Mouse (Mus musculus) intestine, postnatal 0 days (tissue): ENCODE results near the gene Tmem260. TPM values are rescaled to one million over a fixed set of nuclear protein-coding genes. Genes with fewer than 3 reads are reported as not detected.

Source experiments
- ATAC-seq: fragments of 200-750 bp; cut with Nextera tagmentation; 2 replicates; pipeline ENCODE4 v1.8.0; 2017; ENCODE audit warnings: mild to moderate bottlenecking, moderate TSS enrichment, moderate library complexity
- H3K27ac ChIP-seq: fragments of 300-500 bp; sonication (generic); 2 replicates; pipeline ENCODE4 v1.5.1; 2014; ENCODE audit warnings: mild to moderate bottlenecking, low read depth, low read length, moderate library complexity
- H3K27me3 ChIP-seq: fragments of 300-500 bp; sonication (generic); replicated peaks from 2 replicates; pipeline ENCODE4 v1.6.1; 2014; ENCODE audit warnings: low read length, mixed read lengths; ENCODE audit not compliant: control insufficient read depth, insufficient read depth
- H3K36me3 ChIP-seq: fragments of 300-500 bp; sonication (generic); 2 replicates; pipeline ENCODE4 v1.6.1; 2014; ENCODE audit warnings: mild to moderate bottlenecking, moderate library complexity; ENCODE audit not compliant: control insufficient read depth, insufficient read depth
- H3K4me1 ChIP-seq: fragments of 300-500 bp; sonication (generic); replicated peaks from 2 replicates; pipeline ENCODE4 v1.6.1; 2014; ENCODE audit warnings: antibody characterized with exemption, low read length, mixed read lengths; ENCODE audit not compliant: control insufficient read depth, insufficient read depth
- H3K4me2 ChIP-seq: fragments of 300-500 bp; sonication (generic); replicated peaks from 2 replicates; pipeline ENCODE4 v1.6.1; 2014; ENCODE audit warnings: low read depth, mild to moderate bottlenecking, moderate library complexity
- H3K4me3 ChIP-seq: fragments of 300-500 bp; sonication (generic); 2 replicates; pipeline ENCODE4 v1.5.1; 2014; ENCODE audit warnings: low read depth, low read length
- H3K9ac ChIP-seq: fragments of 300-500 bp; sonication (generic); 2 replicates; pipeline ENCODE4 v1.6.1; 2014; ENCODE audit warnings: mild to moderate bottlenecking, low read depth, low read length
- H3K9me3 ChIP-seq: fragments of 300-500 bp; sonication (generic); 2 replicates; pipeline ENCODE4 v1.6.1; 2016; ENCODE audit warnings: mixed run types; ENCODE audit not compliant: control insufficient read depth
- CTCF ChIP-seq: sonication (generic); IDR thresholded peaks from 2 replicates; pipeline ENCODE4 v1.5.1; 2016; ENCODE audit warnings: low read depth, mild to moderate bottlenecking, control low read depth, antibody characterized with exemption, moderate library complexity
- WGBS: fragments of 180-500 bp; shearing (Covaris S2); extraction: QIAGEN DNeasy Blood & Tissue Kit; methylation state at CpG from one replicate; pipeline ENCODE4 v1.1.7; 2014; 5-methylcytosine and 5-hydroxymethylcytosine counted together
- polyA plus RNA-seq: library from polyadenylated mRNA; unstranded; fragments of >200 nt; fragmentation: Nextera tagmentation; extraction: Ambion mirVana; gene quantifications from 2 replicates; pipeline ENCODE4 v1.2.1, GENCODE M21; 2015

The Tmem260 gene
- polyA plus RNA-seq, 1 experiment from 2014 or later = 6.2 TPM

DNA sequence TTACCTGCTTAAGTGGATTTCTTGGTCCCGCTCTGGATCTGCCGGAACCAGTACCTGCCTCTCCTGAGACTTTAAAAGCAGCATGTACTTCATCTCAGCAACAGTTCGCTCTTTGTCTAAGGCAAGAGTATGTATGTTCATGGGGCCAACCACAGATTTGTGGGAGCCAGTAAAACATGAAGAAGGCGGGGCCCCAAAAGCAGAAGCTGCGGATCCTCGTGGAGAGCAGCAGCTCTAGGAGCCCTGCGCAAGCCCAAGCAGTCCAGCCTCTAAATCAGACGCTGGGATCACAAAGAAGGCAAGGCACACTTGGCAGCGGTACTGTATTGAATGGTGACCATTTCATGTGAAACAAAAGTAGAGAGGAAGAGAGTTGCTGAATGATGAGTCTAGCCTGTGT, 107.8 kb downstream of the Tmem260 start:
- no peak for ATAC-seq
- Histone ChIP-seq H3K4me3 (no peak overlapping the region), H3K4me1 (no peaks in the 10 kb centered on the region), H3K9me3 (no peaks in the 10 kb centered on the region), H3K4me2 (no peak overlapping the region), H3K27ac (no peak overlapping the region), H3K27me3 (no peaks in the 10 kb centered on the region), H3K36me3 (no peaks in the 10 kb centered on the region), H3K9ac (no peak overlapping the region)
- 83% methylated on average over 9 of the region's 9 CpGs for WGBS
- no peak for TF ChIP-seq CTCF

DNA sequence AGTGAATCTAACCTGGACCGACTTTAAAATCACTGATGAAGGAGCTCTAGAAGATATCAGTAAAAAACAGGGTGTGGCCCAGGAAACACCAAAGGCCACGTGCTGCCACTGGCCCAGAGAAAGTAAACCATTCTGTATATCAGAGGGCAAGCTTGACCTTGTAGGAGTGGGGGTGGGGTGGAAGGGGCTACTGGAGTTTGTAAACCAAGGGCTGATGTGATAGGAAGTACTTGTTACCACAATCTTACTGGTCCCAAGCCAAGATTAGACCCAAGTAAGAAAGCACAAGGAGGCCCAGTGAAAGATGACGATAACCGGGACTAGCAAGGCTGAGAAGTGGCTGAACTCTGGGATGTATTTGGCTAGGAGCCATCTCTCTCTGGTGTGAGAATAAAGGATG, 113.1 kb downstream of the Tmem260 start:
- no peak for TF ChIP-seq CTCF
- Histone ChIP-seq H3K27me3 (no peaks in the 10 kb centered on the region), H3K4me1 (no peaks in the 10 kb centered on the region), H3K4me3 (no peak overlapping the region), H3K4me2 (no peak overlapping the region), H3K9me3 (no peaks in the 10 kb centered on the region), H3K9ac (no peak overlapping the region), H3K36me3 (no peaks in the 10 kb centered on the region), H3K27ac (no peak overlapping the region)
- no peak for ATAC-seq
- WGBS = 53% methylated on average over 4 of the region's 4 CpGs

DNA sequence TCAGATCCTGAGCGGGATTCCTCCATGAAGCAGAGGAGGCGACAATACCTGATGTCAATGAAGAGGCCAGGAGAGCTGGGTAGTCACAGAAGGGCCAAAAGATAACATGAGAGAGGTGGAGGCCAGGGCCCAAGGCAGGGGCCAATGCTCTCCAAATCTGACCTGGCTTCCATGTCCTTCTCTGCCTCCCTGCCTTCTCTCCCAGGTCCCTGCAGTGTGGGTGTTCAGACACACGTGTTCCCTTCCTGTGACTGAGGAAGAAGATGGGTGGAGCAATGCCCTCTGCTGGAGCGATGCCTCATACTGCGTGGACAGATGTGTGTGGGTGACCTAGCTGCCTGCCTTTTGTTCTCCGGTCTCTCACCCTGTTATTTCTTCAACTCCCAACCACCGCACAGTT, 113.8 kb downstream of the Tmem260 start:
- Histone ChIP-seq H3K4me3 (no peak overlapping the region), H3K4me2 (no peak overlapping the region), H3K27me3 (no peaks in the 10 kb centered on the region), H3K36me3 (no peaks in the 10 kb centered on the region), H3K27ac (no peak overlapping the region), H3K9ac (no peak overlapping the region), H3K9me3 (no peaks in the 10 kb centered on the region), H3K4me1 (no peaks in the 10 kb centered on the region)
- 73% methylated on average over 7 of the region's 7 CpGs for WGBS
- TF ChIP-seq CTCF = peak; percentile 17; the same call in 1 of the 2 replicates
- no peak for ATAC-seq

DNA sequence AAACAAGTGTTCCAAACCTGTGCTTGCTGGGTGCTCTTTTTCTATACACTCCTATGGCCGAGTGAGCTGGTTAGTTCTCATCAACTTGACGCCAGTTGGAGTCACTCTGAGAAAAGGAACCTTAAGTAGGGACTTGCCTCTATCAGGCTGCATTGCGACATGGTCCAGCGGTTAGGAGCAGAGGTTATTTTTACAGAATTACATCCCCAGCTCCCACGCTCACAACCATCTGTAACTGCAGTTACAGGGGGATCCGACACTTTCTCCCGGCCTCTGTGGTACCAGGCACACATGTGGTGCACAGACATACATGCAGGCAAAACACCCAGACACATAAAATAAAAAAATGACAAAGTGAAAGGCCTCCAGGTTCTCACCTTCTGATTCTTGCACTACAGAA, 120.7 kb downstream of the Tmem260 start:
- H3K27me3 ChIP-seq = no peaks in the 10 kb centered on the region
- no peak for ATAC-seq
- no peaks in the 10 kb centered on the region for H3K9me3 ChIP-seq
- H3K4me1 ChIP-seq = no peaks in the 10 kb centered on the region
- WGBS = 82% methylated on average over 7 of the region's 7 CpGs
- no peak overlapping the region for H3K4me2 ChIP-seq
- no peak overlapping the region for H3K9ac ChIP-seq
- no peak overlapping the region for H3K27ac ChIP-seq
- no peak overlapping the region for H3K4me3 ChIP-seq
- TF ChIP-seq CTCF = no peak
- H3K36me3 ChIP-seq = no peaks in the 10 kb centered on the region

Other genes starting within 250 kb of the Tmem260 start
- not detected in 2 replicates for gene Otx2, start 227.7 kb downstream of the Tmem260 start, polyA plus RNA-seq